Mouse (Mus musculus): ENCODE data around the gene Pcgf5. TPM values are rescaled to one million over a fixed set of nuclear protein-coding genes. Genes with fewer than 3 reads are reported as not detected.

Gene Pcgf5
- 10 to 100 TPM; 56.6 to 56.9 TPM for total RNA-seq (2023)

GRCm38 (mm10) chr19:36348161-36348800 is at the start of gene Pcgf5:
TSS of gene Pcgf5 (plus strand) at chr19:36348309.

Other genes starting within 250 kb of the Pcgf5 start
- not detected for gene Ankrd1, start 228.2 kb upstream of the Pcgf5 start, total RNA-seq (2023)
- gene Hectd2, start 206.3 kb downstream of the Pcgf5 start, total RNA-seq (2023), result 1 to 10 TPM; 4.3 to 6.4 TPM

All from T-cell, adult 66 days (primary cell).